Comparison of ENCODE assay signal across 8 mouse cellular contexts in genomic region chr16:37974520-37975340, GRCm38 (mm10). TPM values are rescaled to one million over a fixed set of nuclear protein-coding genes. Genes with fewer than 3 reads are reported as not detected.
DNase-seq lines count a peak whose midpoint lies in the region; ATAC-seq and TF ChIP-seq lines count a peak whose summit lies in the region.

No protein-coding gene starts in this region.

- no peaks in the 10 kb centered on the region for H3K9me3 ChIP-seq in CH12.LX (replicated peaks; ENCODE audit: low read length)
- H3K9me3 ChIP-seq in stomach, embryonic 14.5 days (ENCODE audit: control insufficient read depth, low read depth, low read length), result no peaks in the 10 kb centered on the region

- no peak overlapping the region for H3K4me3 ChIP-seq in CH12.LX (replicated peaks in 1 of 3; ENCODE audit: low read depth in 2 of 3, low read length in 2 of 3, poor library complexity in 1 of 3)
- H3K4me3 ChIP-seq in stomach, embryonic 14.5 days (ENCODE audit: low read depth, low read length), result no peak overlapping the region

- peak; percentile 91 for TF ChIP-seq RAD21 in CH12.LX (IDR thresholded peaks at IDR 0.05; ENCODE audit: low read depth, low read length)

- peak in 1 of 2 experiments; percentile 88; a peak in 2 of 4 replicates for TF ChIP-seq CTCF in CH12.LX (conservative IDR thresholded peaks at IDR 0.05 in 1 of 2, IDR thresholded peaks at IDR 0.05 in 1 of 2; ENCODE audit: low read depth in 2 of 2, low read length in 2 of 2)

- no peak for TF ChIP-seq POLR2A in CH12.LX (IDR thresholded peaks at IDR 0.05; ENCODE audit: low read depth, low read length)

- peaks cover 0 to 11% of the 10 kb centered on the region in 2 experiments; a peak in 2 of 4 replicates for H3K4me1 ChIP-seq in CH12.LX (ENCODE audit: control insufficient read depth in 1 of 2, insufficient read depth in 2 of 2)
- peaks cover 4% of the 10 kb centered on the region; the same call in 1 of the 2 replicates for H3K4me1 ChIP-seq in stomach, embryonic 14.5 days (ENCODE audit: control insufficient read depth, insufficient read depth, low read length)

- H3K79me2 ChIP-seq in CH12.LX (replicated peaks; ENCODE audit: control insufficient read depth, extremely low read depth, insufficient read depth, poor library complexity, severe bottlenecking), result no peaks in the 10 kb centered on the region

- no peak overlapping the region for H3K27ac ChIP-seq in CH12.LX (ENCODE audit: insufficient read depth, low read depth)
- no peak overlapping the region for H3K27ac ChIP-seq in stomach, embryonic 14.5 days (ENCODE audit: low read length)

- H3K4me2 ChIP-seq in CH12.LX (ENCODE audit: insufficient read depth, low read depth, poor library complexity, severe bottlenecking), result 0 out of 2 replicates have a peak overlapping the region, but pooled peaks have one; percentile 31
- no peak overlapping the region for H3K4me2 ChIP-seq in stomach, embryonic 14.5 days (replicated peaks; ENCODE audit: low read depth, low read length)

- dilution Hi-C loops in CH12.LX (cut with MboI; ENCODE audit: extremely low pct_ligation_motif_present, extremely low pct_unique_long_range_greater_than_20kb, low sequenced_read_pairs), result no loop called here

- DNase-seq in cerebellum, postnatal 14 days, result peak; percentile 38 to 44
- no peak for DNase-seq in cerebellum, postnatal 4 days (ENCODE audit: low spot score in 2 of 2)
- DNase-seq in CH12.LX (ENCODE audit: extremely low read depth), result peak; percentile 55
- peak; percentile 54 to 58 for DNase-seq in frontal cortex, postnatal 10 days (ENCODE audit: low spot score in 2 of 2)
- peak; percentile 54 for DNase-seq in kidney, postnatal 14 days
- DNase-seq in lung, postnatal 14 days, result peak; percentile 55
- DNase-seq in cerebellum, adult 11 months, result no peak

- no peaks in the 10 kb centered on the region for H3K27me3 ChIP-seq in CH12.LX (replicated peaks)
- no peaks in the 10 kb centered on the region for H3K27me3 ChIP-seq in stomach, embryonic 14.5 days (ENCODE audit: control insufficient read depth, insufficient read depth, low read length)

- no peak for TF ChIP-seq EP300 in CH12.LX (IDR thresholded peaks at IDR 0.05; ENCODE audit: low read length)

- no peaks in the 10 kb centered on the region for H3K36me3 ChIP-seq in CH12.LX (replicated peaks in 1 of 2; ENCODE audit: control insufficient read depth in 1 of 2, insufficient read depth in 1 of 2, low read length in 1 of 2)
- H3K36me3 ChIP-seq in stomach, embryonic 14.5 days (ENCODE audit: control insufficient read depth, insufficient read depth, low read length), result no peaks in the 10 kb centered on the region

- ATAC-seq in stomach, embryonic 14.5 days (ENCODE audit: insufficient number of reproducible peaks, insufficient read depth, low FRiP score, low read depth), result peak; percentile 42; the same call in 1 of the 2 replicates

- no peak overlapping the region for H3K9ac ChIP-seq in CH12.LX (ENCODE audit: insufficient read depth, low read depth)
- H3K9ac ChIP-seq in stomach, embryonic 14.5 days (replicated peaks; ENCODE audit: low read depth, low read length), result no peak overlapping the region

- in situ Hi-C loops in CH12.LX (cut with MboI; ENCODE audit: low pct_ligation_motif_present, low pct_unique_long_range_greater_than_20kb, low sequenced_read_pairs), result loop anchor here (5.0 kb wide), 1 partner anchor 223 kb away; no protein-coding TSS in a partner anchor

- 57% methylated on average over 13 of the region's 13 CpGs for WGBS in stomach, embryonic 14.5 days

TF ChIP-seq in CH12.LX, 34 proteins besides CTCF, POLR2A, EP300 and RAD21:
- TF ChIP-seq ETS1 (conservative IDR thresholded peaks at IDR 0.05; ENCODE audit: low read depth, low read length) (no peak), ZNF384 (IDR thresholded peaks at IDR 0.05; ENCODE audit: low read depth, low read length) (no peak), ELF1 (IDR thresholded peaks at IDR 0.05; ENCODE audit: low read depth, low read length) (no peak), GABPA (IDR thresholded peaks at IDR 0.05; ENCODE audit: insufficient replicate concordance, low read depth, low read length) (no peak), TCF12 (IDR thresholded peaks at IDR 0.05; ENCODE audit: low read depth, low read length) (0 out of 2 replicates have a peak, but pooled peaks have one; percentile 6), IRF4 (IDR thresholded peaks at IDR 0.05; ENCODE audit: low read depth, low read length) (0 out of 2 replicates have a peak, but pooled peaks have one; percentile 21), ZC3H11A (IDR thresholded peaks at IDR 0.05; ENCODE audit: low read depth, low read length) (peak; percentile 22; the same call in 1 of the 2 replicates), JUN (IDR thresholded peaks at IDR 0.05; ENCODE audit: insufficient read depth, low read depth, low read length) (no peak), MYC (IDR thresholded peaks at IDR 0.05; ENCODE audit: low read depth, low read length) (no peak), CHD2 (IDR thresholded peaks at IDR 0.05; ENCODE audit: low read length) (no peak), MEF2A (IDR thresholded peaks at IDR 0.05; ENCODE audit: borderline replicate concordance, low read depth, low read length) (peak; percentile 20; the same call in 1 of the 2 replicates), SMC3 (IDR thresholded peaks at IDR 0.05; ENCODE audit: low read depth, low read length) (peak; percentile 89), PAX5 (IDR thresholded peaks at IDR 0.05; ENCODE audit: low read length) (no peak)

RNA-seq across cellular contexts. Expression of gene Gpr156, which starts 58.4 kb away (rescaled TPM):
- total RNA-seq in CH12.LX (2012; rRNA removed) (0.04 and 0.08 TPM in 2 replicates), CH12.LX (2014; rRNA removed) (0.11 TPM in 1 of 2 replicates, not detected in the other)
- polyA plus RNA-seq in CH12.LX (2012; ENCODE audit: insufficient read length, low read depth), result 0.05 and 0.09 TPM in 2 replicates
- 0.21 and 0.39 TPM in 2 replicates for polyA plus RNA-seq in stomach, embryonic 14.5 days (2014; fragmentation: Nextera tagmentation; extraction: Ambion mirVana)

Comparison
In these comparisons a context has a peak if more than half of its experiments do, and no peak if none do; other contexts are left out.
1. DNase-seq: peak in cerebellum, postnatal 14 days (2 of 2), CH12.LX (single experiment), frontal cortex, postnatal 10 days (2 of 2), kidney, postnatal 14 days (single experiment) and lung, postnatal 14 days (single experiment); none in cerebellum, postnatal 4 days (0 of 2) and cerebellum, adult 11 months (single experiment).